ENCODE assay signal across 9 mouse cellular contexts in genomic region chr6:120473427-120473826, GRCm38 (mm10). TPM values are rescaled to one million over a fixed set of nuclear protein-coding genes. Genes with fewer than 3 reads are reported as not detected.
A peak's percentile ranks its signal among the peaks of the same experiment; 100 is the strongest.
DNase-seq lines count a peak whose midpoint lies in the region; ATAC-seq and TF ChIP-seq lines count a peak whose summit lies in the region.
"Had no signal": no experiment of that assay in that cellular context is flagged by ENCODE, and none has a peak within 500 bp of the region (broad histone marks: within the 10 kb centered on the region; RNA-seq: fewer than 3 reads in every experiment).

No protein-coding gene starts in this region.

- no peaks in the 10 kb centered on the region for H3K9me3 ChIP-seq in intestine, embryonic 15.5 days
- H3K9me3 ChIP-seq in intestine, postnatal 0 days (ENCODE audit: control insufficient read depth) = no peaks in the 10 kb centered on the region
- H3K9me3 ChIP-seq in forebrain, embryonic 14.5 days (replicated peaks; ENCODE audit: control insufficient read depth, low read length) = no peaks in the 10 kb centered on the region
- no peaks in the 10 kb centered on the region for H3K9me3 ChIP-seq in limb, embryonic 13.5 days
- no peaks in the 10 kb centered on the region for H3K9me3 ChIP-seq in midbrain, embryonic 15.5 days

- no peak overlapping the region for H3K4me2 ChIP-seq in intestine, embryonic 15.5 days (replicated peaks)
- H3K4me2 ChIP-seq in intestine, postnatal 0 days (replicated peaks; ENCODE audit: low read depth) = no peak overlapping the region
- H3K4me2 ChIP-seq in forebrain, embryonic 14.5 days (ENCODE audit: low read length) = no peak overlapping the region
- no peak overlapping the region for H3K4me2 ChIP-seq in limb, embryonic 13.5 days (replicated peaks)
- H3K4me2 ChIP-seq in midbrain, embryonic 15.5 days = no peak overlapping the region

- no peaks in the 10 kb centered on the region for H3K4me1 ChIP-seq in intestine, embryonic 15.5 days (replicated peaks)
- no peaks in the 10 kb centered on the region for H3K4me1 ChIP-seq in intestine, postnatal 0 days (replicated peaks; ENCODE audit: control insufficient read depth, insufficient read depth, low read length)
- H3K4me1 ChIP-seq in forebrain, embryonic 14.5 days (ENCODE audit: control insufficient read depth, insufficient read depth, low read length) = peaks cover 25% of the 10 kb centered on the region
- peaks cover 25% of the 10 kb centered on the region for H3K4me1 ChIP-seq in limb, embryonic 13.5 days
- peaks cover 23% of the 10 kb centered on the region for H3K4me1 ChIP-seq in midbrain, embryonic 15.5 days

- 63% methylated on average over 5 of the region's 5 CpGs for WGBS in intestine, embryonic 15.5 days
- WGBS in intestine, postnatal 0 days = 56% methylated on average over 5 of the region's 5 CpGs
- 41% methylated on average over 5 of the region's 5 CpGs for WGBS in forebrain, embryonic 14.5 days
- WGBS in limb, embryonic 13.5 days = 42% methylated on average over 5 of the region's 5 CpGs
- WGBS in midbrain, embryonic 15.5 days = 27% methylated on average over 5 of the region's 5 CpGs

- peak; percentile 19 for DNase-seq in forebrain, embryonic 14.5 days (ENCODE audit: low spot score)
- no peak for DNase-seq in adrenal gland, postnatal 25 days
- DNase-seq in adrenal gland, postnatal 36 days = no peak

- no peak overlapping the region for H3K4me3 ChIP-seq in intestine, embryonic 15.5 days (replicated peaks)
- no peak overlapping the region for H3K4me3 ChIP-seq in intestine, postnatal 0 days (ENCODE audit: low read depth, low read length)
- H3K4me3 ChIP-seq in forebrain, embryonic 14.5 days (ENCODE audit: low read depth, low read length) = no peak overlapping the region
- no peak overlapping the region for H3K4me3 ChIP-seq in limb, embryonic 13.5 days
- H3K4me3 ChIP-seq in midbrain, embryonic 15.5 days = no peak overlapping the region

- no peak overlapping the region for H3K27ac ChIP-seq in intestine, embryonic 15.5 days
- H3K27ac ChIP-seq in intestine, postnatal 0 days (ENCODE audit: low read depth, low read length) = no peak overlapping the region
- 0 out of 2 replicates have a peak overlapping the region, but pooled peaks have one; percentile 9 for H3K27ac ChIP-seq in forebrain, embryonic 14.5 days (ENCODE audit: low read depth, low read length)
- H3K27ac ChIP-seq in limb, embryonic 13.5 days = no peak overlapping the region
- H3K27ac ChIP-seq in midbrain, embryonic 15.5 days = peak overlapping the region; percentile 31; the same call in 1 of the 2 replicates

- no peak for TF ChIP-seq CTCF in intestine, postnatal 0 days (IDR thresholded peaks at IDR 0.05; ENCODE audit: low read depth)

- no peak overlapping the region for H3K9ac ChIP-seq in intestine, embryonic 15.5 days
- H3K9ac ChIP-seq in intestine, postnatal 0 days (ENCODE audit: low read depth, low read length) = no peak overlapping the region
- H3K9ac ChIP-seq in forebrain, embryonic 14.5 days (ENCODE audit: low read length) = no peak overlapping the region
- no peak overlapping the region for H3K9ac ChIP-seq in limb, embryonic 13.5 days
- no peak overlapping the region for H3K9ac ChIP-seq in midbrain, embryonic 15.5 days

- no peaks in the 10 kb centered on the region for H3K27me3 ChIP-seq in intestine, embryonic 15.5 days (replicated peaks)
- no peaks in the 10 kb centered on the region for H3K27me3 ChIP-seq in intestine, postnatal 0 days (replicated peaks; ENCODE audit: control insufficient read depth, insufficient read depth, low read length)
- H3K27me3 ChIP-seq in forebrain, embryonic 14.5 days (replicated peaks; ENCODE audit: control insufficient read depth, insufficient read depth, low read length) = no peaks in the 10 kb centered on the region
- no peaks in the 10 kb centered on the region for H3K27me3 ChIP-seq in limb, embryonic 13.5 days
- H3K27me3 ChIP-seq in midbrain, embryonic 15.5 days (replicated peaks) = no peaks in the 10 kb centered on the region

- ATAC-seq in intestine, embryonic 15.5 days = peak; percentile 53; the same call in 1 of the 2 replicates
- ATAC-seq in intestine, postnatal 0 days = no peak
- ATAC-seq in forebrain, embryonic 14.5 days = no peak
- 0 out of 2 replicates have a peak, but pooled peaks have one; percentile 41 for ATAC-seq in limb, embryonic 13.5 days (ENCODE audit: low FRiP score, low read depth)
- no peak for ATAC-seq in midbrain, embryonic 15.5 days (replicated peaks)
- no peak for ATAC-seq in frontal cortex, adult (ENCODE audit: low TSS enrichment)

- no peaks in the 10 kb centered on the region for H3K36me3 ChIP-seq in intestine, embryonic 15.5 days
- H3K36me3 ChIP-seq in intestine, postnatal 0 days (ENCODE audit: control insufficient read depth, insufficient read depth) = 0 out of 2 replicates have a peak, but pooled peaks cover 8% of the 10 kb centered on the region
- no peaks in the 10 kb centered on the region for H3K36me3 ChIP-seq in forebrain, embryonic 14.5 days (ENCODE audit: control insufficient read depth, insufficient read depth, low read length)
- no peaks in the 10 kb centered on the region for H3K36me3 ChIP-seq in limb, embryonic 13.5 days
- H3K36me3 ChIP-seq in midbrain, embryonic 15.5 days (replicated peaks) = no peaks in the 10 kb centered on the region

RNA-seq across cellular contexts. Expression of gene Il17ra, which starts 10.4 kb away (rescaled TPM):
- 5.2 and 6.7 TPM in 2 replicates for polyA plus RNA-seq in intestine, embryonic 15.5 days (2015; fragmentation: Nextera tagmentation; extraction: Ambion mirVana)
- 4.1 and 4.8 TPM in 2 replicates for polyA plus RNA-seq in intestine, postnatal 0 days (2015; fragmentation: Nextera tagmentation; extraction: Ambion mirVana)
- polyA plus RNA-seq in forebrain, embryonic 14.5 days (2014; fragmentation: Nextera tagmentation; extraction: Ambion mirVana) = 1.1 and 3.5 TPM in 2 replicates
- 4.6 and 5.4 TPM in 2 replicates for polyA plus RNA-seq in limb, embryonic 13.5 days (2015; fragmentation: Nextera tagmentation; extraction: Ambion mirVana)
- 2.9 and 4.2 TPM in 2 replicates for polyA plus RNA-seq in midbrain, embryonic 15.5 days (2015; fragmentation: Nextera tagmentation; extraction: Ambion mirVana)
- 10.2 and 14.5 TPM in 2 replicates for total RNA-seq in adrenal gland, postnatal 25 days (2021)
- 10 to 100 TPM in 1 of 2 experiments, 1 to 10 TPM in 1; 9.7 to 13.1 TPM for total RNA-seq in adrenal gland, postnatal 36 days (2021)

RNA-seq across cellular contexts. Expression of gene Tmem121b, which starts 20.2 kb away (rescaled TPM):
- polyA plus RNA-seq in intestine, embryonic 15.5 days (2015; fragmentation: Nextera tagmentation; extraction: Ambion mirVana) = 0.05 and 0.10 TPM in 2 replicates
- 0.03 and 0.05 TPM in 2 replicates for polyA plus RNA-seq in intestine, postnatal 0 days (2015; fragmentation: Nextera tagmentation; extraction: Ambion mirVana)
- 3.0 and 3.5 TPM in 2 replicates for polyA plus RNA-seq in forebrain, embryonic 14.5 days (2014; fragmentation: Nextera tagmentation; extraction: Ambion mirVana)
- 0.08 and 0.25 TPM in 2 replicates for polyA plus RNA-seq in limb, embryonic 13.5 days (2015; fragmentation: Nextera tagmentation; extraction: Ambion mirVana)
- 3.6 and 3.8 TPM in 2 replicates for polyA plus RNA-seq in midbrain, embryonic 15.5 days (2015; fragmentation: Nextera tagmentation; extraction: Ambion mirVana)
- not detected in 2 replicates for total RNA-seq in adrenal gland, postnatal 25 days (2021)
- total RNA-seq in adrenal gland, postnatal 36 days (2021) = under 1 TPM in 1 of 2 experiments, not detected in 1; 0.13 TPM
- total RNA-seq: gastrocnemius, adult 8-10 months had no signal

RNA-seq across cellular contexts. Expression of gene Hdhd5, which starts 57.7 kb away (rescaled TPM):
- polyA plus RNA-seq in intestine, embryonic 15.5 days (2015; fragmentation: Nextera tagmentation; extraction: Ambion mirVana) = 15.7 and 16.5 TPM in 2 replicates
- 5.9 and 6.1 TPM in 2 replicates for polyA plus RNA-seq in intestine, postnatal 0 days (2015; fragmentation: Nextera tagmentation; extraction: Ambion mirVana)
- 9.0 and 10.4 TPM in 2 replicates for polyA plus RNA-seq in forebrain, embryonic 14.5 days (2014; fragmentation: Nextera tagmentation; extraction: Ambion mirVana)
- polyA plus RNA-seq in limb, embryonic 13.5 days (2015; fragmentation: Nextera tagmentation; extraction: Ambion mirVana) = 18.6 and 20.3 TPM in 2 replicates
- 15.5 and 18.0 TPM in 2 replicates for polyA plus RNA-seq in midbrain, embryonic 15.5 days (2015; fragmentation: Nextera tagmentation; extraction: Ambion mirVana)
- 28.5 and 37.4 TPM in 2 replicates for total RNA-seq in adrenal gland, postnatal 25 days (2021)
- 10 to 100 TPM; 25.3 to 32.1 TPM for total RNA-seq in adrenal gland, postnatal 36 days (2021)

Comparison
In these comparisons a context has a peak if more than half of its experiments do, and no peak if none do; other contexts are left out.
1. ATAC-seq: peak in intestine, embryonic 15.5 days (single experiment) and limb, embryonic 13.5 days (single experiment); none in intestine, postnatal 0 days (single experiment), forebrain, embryonic 14.5 days (single experiment), midbrain, embryonic 15.5 days (single experiment) and frontal cortex, adult (single experiment).
2. H3K27ac ChIP-seq: peak in forebrain, embryonic 14.5 days (single experiment) and midbrain, embryonic 15.5 days (single experiment); none in intestine, embryonic 15.5 days (single experiment), intestine, postnatal 0 days (single experiment) and limb, embryonic 13.5 days (single experiment).